Mouse (Mus musculus) E14TG2a.4 (cell line): Measurements from ENCODE around the gene Lpcat2.

Experiments
- CTCF ChIP-seq: conservative IDR thresholded peaks from 2 replicates; pipeline ENCODE4 v1.5.1; 2014; ENCODE audit warnings: low read length
- NANOG ChIP-seq: IDR thresholded peaks from 2 replicates; pipeline ENCODE4 v1.6.1; 2014; ENCODE audit warnings: borderline replicate concordance, low read length, mixed read lengths
- POU5F1 ChIP-seq: IDR thresholded peaks from 2 replicates; pipeline ENCODE4 v1.6.1; 2014; ENCODE audit warnings: low read length, borderline replicate concordance

- no peak for TF ChIP-seq CTCF
- no peak for TF ChIP-seq POU5F1
- TF ChIP-seq NANOG = no peak
Measured at GRCm38 (mm10) chr8:92881247-92881646, 26.1 kb downstream of the Lpcat2 start.
